Mouse (Mus musculus) heart, postnatal 0 days (tissue): ENCODE measurements around the gene Vps72.

Source experiments
- CTCF ChIP-seq: IDR thresholded peaks from 2 replicates; pipeline ENCODE4 v1.5.1; 2016; ENCODE audit warnings: antibody characterized with exemption, control low read depth, low read depth
- EP300 ChIP-seq: IDR thresholded peaks from 2 replicates; pipeline ENCODE4 v1.6.1; 2016; ENCODE audit warnings: antibody characterized with exemption, low read depth

GRCm38 (mm10) chr3:95071606-95072005 is 39.2 kb upstream of the Vps72 start:
- TF ChIP-seq CTCF, result peak; percentile 40
- no peak for TF ChIP-seq EP300
